Mouse (Mus musculus) kidney, adult 2 months (tissue): Measurements from ENCODE around the gene Wdr20. TPM values are rescaled to one million over a fixed set of nuclear protein-coding genes. Genes with fewer than 3 reads are reported as not detected.
A peak's percentile ranks its signal among the peaks of the same experiment; 100 is the strongest.

Source experiments
- DNase-seq: peaks from one replicate; pipeline ENCODE4 v3.0.0; 2021
- H3K27ac ChIP-seq: fragments of 200-500 bp; 2 replicates; pipeline ENCODE4 v1.5.1; 2012; ENCODE audit warnings: low read depth, low read length, control low read depth, inconsistent platforms; ENCODE audit not compliant: insufficient read depth
- H3K27me3 ChIP-seq: fragments of 200-500 bp; replicated peaks from 2 replicates; pipeline ENCODE4 v1.6.1; 2012; ENCODE audit warnings: mild to moderate bottlenecking, moderate library complexity, low read length, inconsistent platforms; ENCODE audit not compliant: control insufficient read depth, insufficient read depth
- H3K36me3 ChIP-seq: fragments of 200-500 bp; 2 replicates; pipeline ENCODE4 v1.6.1; 2012; ENCODE audit warnings: mild to moderate bottlenecking, moderate library complexity, low read length, inconsistent platforms; ENCODE audit not compliant: control insufficient read depth, insufficient read depth
- H3K4me1 ChIP-seq: fragments of 200-500 bp; 2 replicates; pipeline ENCODE4 v1.6.1; 2011; ENCODE audit warnings: low read length; ENCODE audit not compliant: control insufficient read depth, insufficient read depth
- H3K4me3 ChIP-seq: fragments of 200-500 bp; 2 replicates; pipeline ENCODE4 v1.5.1; 2011; ENCODE audit warnings: mild to moderate bottlenecking, low read depth, low read length, control low read depth; ENCODE audit not compliant: insufficient read depth
- CTCF ChIP-seq: fragments of 200-500 bp; conservative IDR thresholded peaks from 2 replicates; pipeline ENCODE4 v1.5.1; 2011; ENCODE audit warnings: low read depth, mild to moderate bottlenecking, control low read depth, low read length, moderate library complexity, mixed read lengths; ENCODE audit not compliant: insufficient read depth, insufficient read length
- POLR2A ChIP-seq: fragments of 200-500 bp; IDR thresholded peaks from one replicate; pipeline ENCODE4 v1.6.1; 2011; ENCODE audit warnings: low read depth, low read length, control low read depth
- WGBS: fragments of 180-500 bp; shearing (Covaris S2); methylation state at CpG from one replicate; pipeline ENCODE4 v1.1.7; 2018; 5-methylcytosine and 5-hydroxymethylcytosine counted together
- polyA plus RNA-seq: library from polyadenylated mRNA; depleted of rRNA; stranded (reverse); fragments of >200 nt; gene quantifications from 2 replicates; pipeline ENCODE4 v1.2.3, GENCODE M21; 2012

The Wdr20 gene
- polyA plus RNA-seq, 1 experiment = 24.0 TPM

DNA sequence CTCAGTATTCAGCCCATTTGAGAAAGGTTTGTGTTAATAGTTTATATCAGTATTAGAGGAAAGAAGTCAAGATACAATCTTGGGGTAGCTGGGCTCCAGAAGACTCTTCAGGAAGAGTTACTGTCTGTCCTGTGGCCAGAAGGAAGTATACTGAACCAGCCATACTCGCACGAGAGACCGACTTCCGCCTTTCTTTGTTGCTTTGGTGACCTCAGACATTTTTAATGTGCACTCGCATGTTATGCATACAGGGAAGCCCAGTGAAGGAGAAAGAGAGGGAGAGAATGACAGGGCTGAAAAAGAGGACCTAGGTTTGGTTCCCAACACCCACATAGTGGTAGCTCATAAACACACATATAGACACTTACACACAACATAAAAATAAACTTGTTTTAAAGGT lies 26.8 kb downstream of the Wdr20 start:
- no peak overlapping the region for H3K4me3 ChIP-seq
- no peaks in the 10 kb centered on the region for H3K27me3 ChIP-seq
- TF ChIP-seq CTCF (no peak), POLR2A (no peak)
- H3K4me1 ChIP-seq = peaks cover 5% of the 10 kb centered on the region
- H3K27ac ChIP-seq = no peak overlapping the region
- no peaks in the 10 kb centered on the region for H3K36me3 ChIP-seq
- 61% methylated on average over 5 of the region's 5 CpGs for WGBS
- no peak for DNase-seq

DNA sequence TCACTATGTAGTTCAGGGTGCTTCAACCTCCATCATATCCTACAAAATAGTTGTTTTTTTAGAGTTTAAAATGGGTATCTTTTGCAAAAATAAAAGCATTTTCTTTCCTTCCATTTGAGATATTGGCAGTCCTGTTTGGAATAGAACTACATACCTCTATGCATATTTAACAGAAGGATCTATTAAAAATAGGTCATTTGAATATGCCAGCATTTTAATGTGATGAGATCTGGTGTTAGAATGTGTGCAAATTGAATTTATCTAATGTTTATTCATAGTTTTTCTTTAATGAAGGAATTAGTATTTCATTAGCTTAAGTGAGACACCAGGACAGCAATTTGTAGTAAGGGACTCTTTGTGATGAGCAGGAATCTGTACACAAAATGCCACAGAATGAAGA lies 30.8 kb downstream of the Wdr20 start:
- Histone ChIP-seq H3K36me3 (no peaks in the 10 kb centered on the region), H3K27ac (no peak overlapping the region), H3K4me1 (peaks cover 13% of the 10 kb centered on the region), H3K4me3 (no peak overlapping the region), H3K27me3 (no peaks in the 10 kb centered on the region)
- no peak for TF ChIP-seq POLR2A
- no peak for TF ChIP-seq CTCF
- no peak for DNase-seq

DNA sequence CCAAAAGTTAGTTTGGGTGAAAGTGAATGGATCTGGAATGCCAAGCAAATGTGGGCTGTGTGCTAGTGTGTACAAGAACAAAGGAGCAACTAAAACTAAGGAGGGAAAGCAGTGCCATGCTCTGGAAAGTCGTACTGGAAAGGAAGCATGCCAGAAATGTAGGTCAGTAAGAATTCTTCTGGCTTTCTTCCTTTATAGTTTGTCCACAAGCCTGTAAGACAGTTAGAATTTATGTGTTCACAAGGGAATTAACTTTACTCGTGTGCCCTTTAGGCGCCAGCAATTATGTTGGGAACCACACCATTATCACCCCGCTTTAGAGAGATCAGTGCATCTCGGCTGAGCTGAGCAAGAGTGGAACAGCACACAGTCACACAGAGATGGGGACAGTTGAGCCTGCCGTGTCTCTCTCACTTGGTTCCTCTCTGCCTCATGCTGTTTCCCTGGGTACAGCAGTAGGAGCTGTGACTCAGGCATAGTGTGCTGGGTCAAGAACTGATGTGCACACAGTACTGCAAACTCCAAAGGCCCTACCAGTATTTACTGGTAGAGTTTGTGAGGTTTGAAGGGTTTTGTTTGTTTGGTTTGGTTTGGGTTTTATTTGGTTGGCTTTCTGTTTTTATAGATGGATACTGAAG lies 32.0 kb downstream of the Wdr20 start:
- 37% methylated on average over 6 of the region's 6 CpGs for WGBS
- no peak for TF ChIP-seq POLR2A
- TF ChIP-seq CTCF = no peak
- H3K36me3 ChIP-seq = no peaks in the 10 kb centered on the region
- no peaks in the 10 kb centered on the region for H3K27me3 ChIP-seq
- H3K4me3 ChIP-seq = no peak overlapping the region
- H3K4me1 ChIP-seq = peaks cover 13% of the 10 kb centered on the region
- no peak overlapping the region for H3K27ac ChIP-seq
- no peak for DNase-seq

DNA sequence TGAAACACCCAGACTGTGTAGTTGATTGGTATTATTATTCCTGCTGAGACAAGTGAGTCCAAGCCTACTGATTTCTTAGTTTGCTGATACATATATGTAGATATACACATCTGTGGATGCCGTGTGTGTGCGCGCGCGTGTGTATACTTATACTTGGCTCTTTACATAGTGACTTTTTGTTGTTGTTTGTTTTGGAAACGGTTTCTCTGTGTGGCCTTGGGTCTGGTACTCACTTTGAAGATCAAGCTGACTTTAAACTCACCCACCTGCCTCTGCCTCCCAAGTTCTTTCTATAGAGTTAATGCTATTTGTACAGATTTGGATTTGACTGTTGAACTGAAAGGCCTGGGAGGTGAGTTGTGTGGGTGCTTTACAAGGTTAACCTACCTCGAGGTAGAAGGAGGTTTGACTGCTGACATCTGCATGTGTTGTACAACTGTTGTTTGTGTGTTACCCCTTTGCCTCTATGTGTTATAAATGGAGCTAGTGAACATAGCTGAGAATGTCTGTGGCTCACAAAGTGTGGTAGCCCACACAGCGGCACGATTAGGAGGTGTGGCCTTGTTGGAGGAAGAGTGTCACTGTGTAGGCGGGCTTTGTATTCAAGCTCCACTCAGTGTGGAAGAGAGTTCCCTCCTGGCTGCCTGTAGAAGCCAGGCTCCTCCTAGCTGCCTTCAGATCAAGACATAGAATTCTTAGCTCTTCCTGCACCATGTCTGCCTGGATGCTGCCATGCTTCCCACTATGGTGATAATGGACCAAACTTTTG lies 32.9 kb downstream of the Wdr20 start:
- Histone ChIP-seq H3K4me3 (no peak overlapping the region), H3K27ac (no peak overlapping the region), H3K27me3 (no peaks in the 10 kb centered on the region), H3K36me3 (no peaks in the 10 kb centered on the region), H3K4me1 (peaks cover 14% of the 10 kb centered on the region)
- WGBS = 88% methylated on average over 10 of the region's 10 CpGs
- TF ChIP-seq POLR2A (no peak), CTCF (no peak)
- DNase-seq = no peak

GRCm38 (mm10) chr12:110771961-110772360 lies 34.2 kb downstream of the Wdr20 start:
- no peaks in the 10 kb centered on the region for H3K36me3 ChIP-seq
- 87% methylated on average over 6 of the region's 6 CpGs for WGBS
- peaks cover 20% of the 10 kb centered on the region for H3K4me1 ChIP-seq
- H3K4me3 ChIP-seq = no peak overlapping the region
- no peak for DNase-seq
- TF ChIP-seq POLR2A (no peak), CTCF (no peak)
- H3K27me3 ChIP-seq = no peaks in the 10 kb centered on the region
- no peak overlapping the region for H3K27ac ChIP-seq

- Histone ChIP-seq H3K4me1 (peaks cover 9% of the 10 kb centered on the region), H3K36me3 (no peaks in the 10 kb centered on the region), H3K27me3 (no peaks in the 10 kb centered on the region), H3K27ac (no peak overlapping the region), H3K4me3 (no peak overlapping the region)
- peak; percentile 39 for DNase-seq
- TF ChIP-seq POLR2A (no peak), CTCF (no peak)
- 34% methylated on average over 5 of the region's 5 CpGs for WGBS
Observed at GRCm38 (mm10) chr12:110775628-110776426, 38.1 kb downstream of the Wdr20 start.

DNA sequence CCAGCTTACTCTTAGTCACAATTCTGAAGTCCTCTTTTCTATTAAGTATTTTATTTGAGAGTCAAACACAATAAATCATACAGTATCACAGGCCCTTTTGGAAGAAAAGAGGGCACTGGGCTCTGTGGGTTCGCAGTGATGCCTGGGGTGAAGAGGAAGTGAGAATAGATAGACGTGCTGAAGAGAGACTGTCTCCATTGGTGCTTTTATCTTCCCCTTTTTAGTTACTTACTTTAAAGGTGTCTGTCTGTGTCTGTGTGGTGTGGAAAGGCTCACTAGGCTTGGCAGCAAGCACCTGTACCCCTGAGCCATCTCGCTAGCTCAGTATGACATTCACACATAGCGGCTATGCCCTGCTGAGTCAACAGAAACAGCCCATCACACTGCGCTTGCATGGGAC lies 40.1 kb downstream of the Wdr20 start:
- Histone ChIP-seq H3K4me3 (no peak overlapping the region), H3K27me3 (no peaks in the 10 kb centered on the region), H3K36me3 (no peaks in the 10 kb centered on the region), H3K27ac (no peak overlapping the region), H3K4me1 (peaks cover 7% of the 10 kb centered on the region; the same call in 1 of the 2 replicates)
- DNase-seq = no peak
- TF ChIP-seq CTCF = no peak
- no peak for TF ChIP-seq POLR2A
- WGBS = 71% methylated on average over 5 of the region's 5 CpGs
